Mouse (Mus musculus) lung, postnatal 0 days (tissue): ENCODE results near the gene Tspan5. TPM values are rescaled to one million over a fixed set of nuclear protein-coding genes. Genes with fewer than 3 reads are reported as not detected.

Source experiments
- ATAC-seq: fragments of 200-750 bp; cut with Nextera tagmentation; 2 replicates; pipeline ENCODE4 v1.8.0; 2017; ENCODE audit warnings: moderate library complexity
- DNase-seq: peaks from one replicate; pipeline ENCODE4 v3.0.0-alpha.2; 2016; ENCODE audit warnings: low spot score
- H3K27ac ChIP-seq: fragments of 300-500 bp; sonication (generic); 2 replicates; pipeline ENCODE4 v1.5.1; 2014; ENCODE audit warnings: antibody characterized with exemption, mild to moderate bottlenecking, low read length, mixed read lengths
- H3K27me3 ChIP-seq: fragments of 300-500 bp; sonication (generic); replicated peaks from 2 replicates; pipeline ENCODE4 v1.6.1; 2014; ENCODE audit warnings: low read length, mixed read lengths; ENCODE audit not compliant: insufficient read depth
- H3K36me3 ChIP-seq: fragments of 300-500 bp; sonication (generic); 2 replicates; pipeline ENCODE4 v1.6.1; 2014; ENCODE audit warnings: low read length, mixed read lengths; ENCODE audit not compliant: insufficient read depth
- H3K4me1 ChIP-seq: fragments of 300-500 bp; sonication (generic); 2 replicates; pipeline ENCODE4 v1.6.1; 2014; ENCODE audit warnings: antibody characterized with exemption, low read depth, low read length, mixed read lengths; ENCODE audit not compliant: insufficient read depth
- H3K4me2 ChIP-seq: fragments of 300-500 bp; sonication (generic); replicated peaks from 2 replicates; pipeline ENCODE4 v1.6.1; 2014; ENCODE audit warnings: low read depth, mild to moderate bottlenecking, low read length, moderate library complexity, mixed read lengths
- H3K4me3 ChIP-seq: fragments of 300-500 bp; sonication (generic); 2 replicates; pipeline ENCODE4 v1.5.1; 2014; ENCODE audit warnings: low read depth, low read length
- H3K9ac ChIP-seq: fragments of 300-500 bp; sonication (generic); replicated peaks from 2 replicates; pipeline ENCODE4 v1.6.1; 2014; ENCODE audit warnings: low read depth, mild to moderate bottlenecking
- H3K9me3 ChIP-seq: fragments of 300-500 bp; sonication (generic); 2 replicates; pipeline ENCODE4 v1.6.1; 2016; ENCODE audit warnings: low read length, mixed read lengths
- CTCF ChIP-seq: IDR thresholded peaks from 2 replicates; pipeline ENCODE4 v1.5.1; 2016; ENCODE audit warnings: antibody characterized with exemption, mild to moderate bottlenecking
- EP300 ChIP-seq: IDR thresholded peaks from 2 replicates; pipeline ENCODE4 v1.6.1; 2016; ENCODE audit warnings: antibody characterized with exemption, mild to moderate bottlenecking, control low read depth
- WGBS: fragments of 180-500 bp; shearing (Covaris S2); extraction: QIAGEN DNeasy Blood & Tissue Kit; methylation state at CpG from one replicate; pipeline ENCODE4 v1.1.7; 2014; 5-methylcytosine and 5-hydroxymethylcytosine counted together
- polyA plus RNA-seq: library from polyadenylated mRNA; unstranded; fragments of >200 nt; fragmentation: Nextera tagmentation; extraction: Ambion mirVana; gene quantifications from 2 replicates; pipeline ENCODE4 v1.2.1, GENCODE M21; 2015

Tspan5 gene
- polyA plus RNA-seq, 1 experiment from 2014 or later: 33.0 TPM

- WGBS: 80% methylated on average over 8 of the region's 8 CpGs
- ATAC-seq: no peak
These were observed 109.9 kb downstream of the Tspan5 start for GRCm38 (mm10) chr3:138851876-138852275.

DNA sequence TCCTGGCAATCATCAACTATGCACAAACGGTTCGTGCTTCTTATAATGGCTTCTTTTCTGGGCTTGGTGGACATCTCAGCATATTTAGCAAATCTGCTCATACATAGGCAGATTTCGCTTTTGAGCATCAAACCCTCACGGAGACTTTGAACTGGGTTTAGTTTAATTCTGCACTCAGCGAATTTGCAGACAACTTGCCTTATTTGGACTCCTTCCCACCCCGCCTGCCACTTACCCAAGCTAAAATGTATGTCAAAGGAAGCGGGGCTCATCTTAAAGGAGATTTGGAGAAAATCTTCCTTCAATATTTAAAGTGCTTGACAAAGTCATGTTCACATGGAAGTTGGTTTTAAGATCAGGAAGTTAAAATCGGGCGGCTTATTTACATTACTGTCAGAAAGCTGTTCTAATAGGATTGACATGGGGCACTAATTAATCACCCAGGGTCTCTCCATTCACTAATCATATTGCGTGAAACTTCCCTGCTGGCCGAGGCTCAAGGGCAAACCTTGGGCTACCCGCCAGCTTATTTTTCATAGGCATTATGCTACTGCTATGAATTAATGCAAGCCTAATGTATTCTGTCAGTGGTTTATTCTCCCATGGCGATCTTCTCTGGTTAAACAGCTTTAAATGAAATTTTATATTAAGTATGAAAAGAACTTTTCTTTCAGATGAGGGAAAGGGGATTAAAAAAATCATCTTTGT lies 111.1 kb downstream of the Tspan5 start:
- no peaks in the 10 kb centered on the region for H3K9me3 ChIP-seq
- H3K27ac ChIP-seq: no peak overlapping the region
- H3K36me3 ChIP-seq: no peaks in the 10 kb centered on the region
- ATAC-seq (no peak), DNase-seq (no peak)
- peaks cover under 1% of the 10 kb centered on the region; the same call in 1 of the 2 replicates for H3K4me1 ChIP-seq
- 28% methylated on average over 13 of the region's 13 CpGs for WGBS
- TF ChIP-seq EP300: no peak
- no peak for TF ChIP-seq CTCF
- H3K9ac ChIP-seq: no peak overlapping the region
- H3K27me3 ChIP-seq: no peaks in the 10 kb centered on the region
- H3K4me2 ChIP-seq: no peak overlapping the region
- H3K4me3 ChIP-seq: no peak overlapping the region

More at GRCm38 (mm10) chr3:138851876-138852275, 109.9 kb downstream of the Tspan5 start:
- no peak for DNase-seq
- H3K4me3 ChIP-seq: no peak overlapping the region
- H3K4me2 ChIP-seq: no peak overlapping the region
- no peak overlapping the region for H3K9ac ChIP-seq
- H3K27ac ChIP-seq: no peak overlapping the region
- H3K27me3 ChIP-seq: no peaks in the 10 kb centered on the region
- TF ChIP-seq CTCF (no peak), EP300 (no peak)
- H3K4me1 ChIP-seq: no peaks in the 10 kb centered on the region; the same call in 1 of the 2 replicates
- H3K36me3 ChIP-seq: no peaks in the 10 kb centered on the region
- no peaks in the 10 kb centered on the region for H3K9me3 ChIP-seq

- TF ChIP-seq CTCF (no peak), EP300 (no peak)
- 0 out of 2 replicates have a peak, but pooled peaks have one; percentile 7 for ATAC-seq
- Histone ChIP-seq H3K36me3 (no peaks in the 10 kb centered on the region), H3K9ac (no peak overlapping the region), H3K27ac (0 out of 2 replicates have a peak overlapping the region, but pooled peaks have one; percentile 6), H3K4me1 (peaks cover 3% of the 10 kb centered on the region; the same call in 1 of the 2 replicates), H3K4me2 (no peak overlapping the region), H3K4me3 (no peak overlapping the region), H3K27me3 (no peaks in the 10 kb centered on the region), H3K9me3 (no peaks in the 10 kb centered on the region)
- no peak for DNase-seq
- WGBS: 69% methylated on average over 16 of the region's 16 CpGs
These were observed 112.2 kb downstream of the Tspan5 start for GRCm38 (mm10) chr3:138853996-138854836.

- TF ChIP-seq CTCF (no peak), EP300 (no peak)
- H3K4me2 ChIP-seq: no peak overlapping the region
- 0 out of 2 replicates have a peak, but pooled peaks cover 3% of the 10 kb centered on the region for H3K4me1 ChIP-seq
- no peak overlapping the region for H3K4me3 ChIP-seq
- H3K36me3 ChIP-seq: no peaks in the 10 kb centered on the region
- no peaks in the 10 kb centered on the region for H3K9me3 ChIP-seq
- H3K27me3 ChIP-seq: no peaks in the 10 kb centered on the region
- no peak for DNase-seq
- no peak for ATAC-seq
- H3K9ac ChIP-seq: no peak overlapping the region
- no peak overlapping the region for H3K27ac ChIP-seq
- WGBS: 72% methylated on average over 5 of the region's 5 CpGs
These were observed 113.4 kb downstream of the Tspan5 start for GRCm38 (mm10) chr3:138855387-138855786.

DNA sequence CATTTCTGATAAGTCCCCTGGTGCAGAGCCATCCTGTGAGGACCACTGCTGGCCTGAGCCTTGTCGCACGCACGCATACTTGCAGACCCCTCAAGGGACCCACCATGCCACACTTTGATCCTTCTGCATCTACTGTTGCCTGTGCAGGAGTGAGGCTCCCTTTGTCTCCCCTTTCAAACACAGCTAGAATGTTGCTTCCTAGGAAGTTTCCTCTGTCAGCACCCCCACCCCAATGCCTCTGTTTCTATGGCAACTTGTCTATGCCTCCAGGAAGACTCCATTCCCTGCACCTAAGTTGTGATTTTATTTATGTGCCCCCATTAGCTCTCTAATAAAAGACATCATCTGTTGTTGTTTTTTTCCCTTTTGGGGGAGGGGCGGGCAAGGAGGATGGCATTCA lies 115.0 kb downstream of the Tspan5 start:
- H3K9ac ChIP-seq: no peak overlapping the region
- H3K4me1 ChIP-seq: peaks cover 6% of the 10 kb centered on the region; the same call in 1 of the 2 replicates
- ATAC-seq (no peak), DNase-seq (no peak)
- 86% methylated on average over 4 of the region's 4 CpGs for WGBS
- H3K27me3 ChIP-seq: no peaks in the 10 kb centered on the region
- H3K9me3 ChIP-seq: no peaks in the 10 kb centered on the region
- H3K27ac ChIP-seq: no peak overlapping the region
- H3K36me3 ChIP-seq: no peaks in the 10 kb centered on the region
- TF ChIP-seq EP300 (no peak), CTCF (no peak)
- H3K4me2 ChIP-seq: no peak overlapping the region
- no peak overlapping the region for H3K4me3 ChIP-seq
